Mouse (Mus musculus) liver, adult 2 months (tissue): Measurements from ENCODE around the gene Vav2. TPM values are rescaled to one million over a fixed set of nuclear protein-coding genes. Genes with fewer than 3 reads are reported as not detected.

ENCODE experiments used
- DNase-seq: peaks from one replicate; pipeline ENCODE4 v3.0.0-alpha.2; 2011; ENCODE audit warnings: low read depth, low spot score; ENCODE audit errors: extremely low read depth
- H3K27ac ChIP-seq: fragments of 200-500 bp; replicated peaks from 2 replicates; pipeline ENCODE4 v1.5.1; 2012; ENCODE audit warnings: low read depth, mild to moderate bottlenecking, control low read depth, inconsistent platforms, low read length; ENCODE audit not compliant: insufficient read depth
- H3K27me3 ChIP-seq: fragments of 200-500 bp; 2 replicates; pipeline ENCODE4 v1.6.1; 2012; ENCODE audit warnings: mild to moderate bottlenecking, moderate library complexity, low read length, inconsistent platforms; ENCODE audit not compliant: control insufficient read depth, insufficient read depth
- H3K36me3 ChIP-seq: fragments of 200-500 bp; 2 replicates; pipeline ENCODE4 v1.6.1; 2012; ENCODE audit warnings: low read length, inconsistent platforms; ENCODE audit not compliant: control insufficient read depth, insufficient read depth
- H3K4me1 ChIP-seq: fragments of 200-500 bp; 2 replicates; pipeline ENCODE4 v1.6.1; 2011; ENCODE audit warnings: low read length; ENCODE audit not compliant: control insufficient read depth, insufficient read depth
- H3K4me3 ChIP-seq: fragments of 200-500 bp; 2 replicates; pipeline ENCODE4 v1.5.1; 2011; ENCODE audit warnings: low read depth, mild to moderate bottlenecking, control low read depth, low read length, moderate library complexity; ENCODE audit not compliant: insufficient read depth
- H3K79me2 ChIP-seq: fragments of 200-500 bp; 2 replicates; pipeline ENCODE4 v1.6.1; 2012; ENCODE audit warnings: inconsistent platforms, mild to moderate bottlenecking, low read length, moderate library complexity; ENCODE audit not compliant: control insufficient read depth, insufficient read depth
- H3K9ac ChIP-seq: fragments of 200-500 bp; 2 replicates; pipeline ENCODE4 v1.6.1; 2012; ENCODE audit warnings: low read depth, mild to moderate bottlenecking, control low read depth, inconsistent platforms, low read length
- CTCF ChIP-seq: fragments of 200-500 bp; IDR thresholded peaks from 2 replicates; pipeline ENCODE4 v1.5.1; 2011; ENCODE audit warnings: low read depth, low read length, control low read depth
- POLR2A ChIP-seq: fragments of 200-500 bp; IDR thresholded peaks from 2 replicates; pipeline ENCODE4 v1.6.1; 2011; ENCODE audit warnings: low read length, control low read depth; ENCODE audit not compliant: insufficient read depth; ENCODE audit errors: extremely low read depth
- WGBS: fragments of 180-500 bp; shearing (Covaris S2); methylation state at CpG from one replicate; pipeline ENCODE4 v1.1.7; 2018; 5-methylcytosine and 5-hydroxymethylcytosine counted together
- polyA plus RNA-seq: library from polyadenylated mRNA; depleted of rRNA; stranded (reverse); fragments of >200 nt; gene quantifications from 2 replicates; pipeline ENCODE4 v1.2.3, GENCODE M21; 2012
- total RNA-seq: library from RNA; depleted of rRNA; stranded (reverse); fragments of >200 nt; gene quantifications from 2 replicates; pipeline ENCODE4 v1.2.3, GENCODE M21; 2014

Vav2 gene
- total and polyA plus RNA-seq, 2 experiments = 17.6 to 26.0 TPM

DNA sequence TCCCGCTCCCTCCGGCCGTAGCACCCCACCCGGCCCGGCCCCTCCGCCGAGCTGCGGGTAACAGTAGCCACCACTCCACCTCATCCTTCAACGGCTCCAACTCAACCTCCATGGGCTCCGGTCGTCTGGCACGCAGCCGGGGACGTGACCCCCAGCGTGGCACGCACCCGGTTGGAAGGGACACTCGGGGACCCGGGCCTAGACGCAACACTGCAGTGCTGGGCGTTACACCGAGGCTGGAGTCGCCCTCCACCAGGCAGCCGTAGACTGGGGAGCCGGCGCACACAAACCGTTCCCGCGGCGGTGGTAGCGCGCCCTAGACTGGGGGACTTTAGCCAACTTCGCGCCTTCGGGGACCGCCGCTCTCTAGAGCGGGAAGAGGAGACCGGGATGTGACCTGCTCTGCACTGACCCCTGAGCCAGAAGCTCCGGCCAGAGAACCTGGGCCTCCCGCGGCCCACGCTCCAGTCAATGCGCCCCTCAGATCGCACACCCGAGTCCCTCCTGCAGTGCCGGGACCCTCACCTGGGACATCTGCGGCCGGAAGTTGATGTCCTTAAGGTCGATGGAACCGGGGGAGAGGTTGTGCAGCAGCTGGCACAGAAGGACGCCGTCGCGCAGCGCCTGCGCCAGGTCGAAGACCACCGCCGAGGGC, 955 bp downstream of the Vav2 start:
- no peak for DNase-seq
- TF ChIP-seq POLR2A (no peak), CTCF (no peak)
- under 1% methylated on average over 59 of the region's 60 CpGs for WGBS
- H3K27me3 ChIP-seq = no peaks in the 10 kb centered on the region
- no peaks in the 10 kb centered on the region for H3K36me3 ChIP-seq
- H3K79me2 ChIP-seq = peaks cover 48% of the 10 kb centered on the region
- peak overlapping the region; percentile 84 for H3K9ac ChIP-seq
- peak overlapping the region; percentile 76 for H3K27ac ChIP-seq
- H3K4me3 ChIP-seq = peak overlapping the region; percentile 96
- H3K4me1 ChIP-seq = peaks cover 23% of the 10 kb centered on the region

DNA sequence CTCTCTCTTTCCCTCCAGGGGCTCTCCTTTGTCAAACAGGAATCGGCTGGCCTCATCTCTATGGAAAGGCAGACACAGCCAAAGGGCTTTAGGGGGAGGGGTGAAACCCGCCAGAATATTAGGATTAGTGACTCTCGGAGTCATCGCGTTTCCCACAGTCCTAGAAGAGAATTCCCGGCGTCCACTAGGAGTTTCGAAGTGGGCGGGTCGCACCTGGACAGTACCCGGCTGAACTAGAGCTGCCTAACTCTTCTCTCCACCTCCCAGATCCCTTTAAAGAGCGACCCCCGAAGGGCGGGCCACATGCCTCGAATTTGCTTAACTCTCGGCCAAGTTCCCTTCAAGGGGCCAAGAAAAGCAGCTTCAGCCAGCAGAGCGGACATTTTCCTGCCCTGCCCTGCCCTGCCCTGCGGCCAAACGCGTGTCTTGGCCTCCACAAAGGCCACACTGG, 1.6 kb downstream of the Vav2 start:
- peak overlapping the region; percentile 96 for H3K4me3 ChIP-seq
- H3K27ac ChIP-seq = peak overlapping the region; percentile 76; the same call in 1 of the 2 replicates
- no peaks in the 10 kb centered on the region for H3K36me3 ChIP-seq
- H3K79me2 ChIP-seq = peaks cover 52% of the 10 kb centered on the region
- H3K4me1 ChIP-seq = peaks cover 26% of the 10 kb centered on the region
- TF ChIP-seq CTCF = no peak
- TF ChIP-seq POLR2A = no peak
- H3K27me3 ChIP-seq = no peaks in the 10 kb centered on the region
- no peak for DNase-seq
- H3K9ac ChIP-seq = peak overlapping the region; percentile 84
- WGBS = 3% methylated on average over 20 of the region's 20 CpGs

DNA sequence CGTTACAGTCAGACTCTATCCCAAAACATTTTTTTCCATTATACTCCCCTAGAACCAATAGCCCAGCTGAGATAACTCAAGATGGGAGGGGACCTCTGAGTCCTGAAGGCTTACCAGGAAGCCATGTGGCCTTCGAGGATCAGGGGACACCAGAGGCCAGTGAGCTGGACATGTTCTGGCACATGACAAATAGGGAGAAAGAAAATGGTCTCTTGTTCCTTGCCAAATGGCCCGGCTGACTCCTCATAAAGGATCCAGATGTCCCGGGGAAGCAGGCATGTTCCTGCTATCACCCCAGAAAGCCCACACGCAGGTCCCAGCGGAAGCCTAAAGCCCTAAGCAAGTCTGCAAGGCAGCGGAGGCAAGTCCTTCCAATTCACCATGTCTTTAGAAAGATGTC, 3.2 kb downstream of the Vav2 start:
- TF ChIP-seq CTCF (no peak), POLR2A (no peak)
- Histone ChIP-seq H3K9ac (no peak overlapping the region), H3K27ac (no peak overlapping the region), H3K79me2 (peaks cover 63% of the 10 kb centered on the region), H3K27me3 (no peaks in the 10 kb centered on the region), H3K4me1 (peaks cover 37% of the 10 kb centered on the region), H3K4me3 (no peak overlapping the region), H3K36me3 (no peaks in the 10 kb centered on the region)
- DNase-seq = no peak
- 73% methylated on average over 7 of the region's 7 CpGs for WGBS

DNA sequence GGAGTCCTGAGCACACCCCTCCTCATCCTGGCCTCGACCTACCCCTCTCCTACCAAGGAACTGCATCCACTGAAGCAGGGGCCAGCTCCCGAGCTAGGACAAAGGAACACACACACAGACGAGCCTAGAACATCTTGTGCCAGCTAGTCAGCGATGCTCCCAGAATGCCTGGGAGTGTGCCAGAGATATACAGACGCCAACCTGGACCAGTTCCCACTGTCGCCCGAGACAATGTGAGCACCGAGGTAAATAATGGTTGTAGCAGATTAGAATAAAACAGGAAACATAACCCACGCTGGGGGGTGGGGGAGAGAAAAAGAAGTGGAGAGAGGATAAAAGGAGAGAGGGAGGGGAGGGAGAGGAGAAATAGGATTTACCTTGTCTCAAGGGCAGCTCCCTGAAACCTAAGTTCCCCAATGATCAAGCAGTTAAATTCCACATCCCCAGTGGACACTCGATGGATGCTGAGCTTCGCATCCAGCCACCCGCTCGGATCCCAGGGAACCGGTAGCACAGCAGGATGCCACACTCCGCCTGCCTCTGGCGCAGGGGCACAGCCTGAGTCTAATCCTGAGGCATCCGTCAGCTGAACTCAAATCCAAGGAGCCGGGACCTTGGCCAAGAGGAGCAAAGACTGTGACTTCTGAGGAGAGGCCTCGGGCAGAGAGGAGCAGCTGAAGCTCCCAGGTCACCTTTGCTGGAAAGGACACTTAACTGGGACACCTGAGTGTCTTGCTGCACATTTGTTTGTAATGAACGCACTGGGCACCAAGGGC, 5.4 kb downstream of the Vav2 start:
- Histone ChIP-seq H3K4me3 (no peak overlapping the region), H3K27me3 (no peaks in the 10 kb centered on the region), H3K9ac (0 out of 2 replicates have a peak overlapping the region, but pooled peaks have one; percentile 12), H3K27ac (no peak overlapping the region; the same call in 1 of the 2 replicates), H3K4me1 (peaks cover 50% of the 10 kb centered on the region), H3K36me3 (no peaks in the 10 kb centered on the region), H3K79me2 (peaks cover 72% of the 10 kb centered on the region)
- peak; percentile 70 for DNase-seq
- TF ChIP-seq CTCF (no peak), POLR2A (no peak)
- WGBS = 40% methylated on average over 20 of the region's 20 CpGs

DNA sequence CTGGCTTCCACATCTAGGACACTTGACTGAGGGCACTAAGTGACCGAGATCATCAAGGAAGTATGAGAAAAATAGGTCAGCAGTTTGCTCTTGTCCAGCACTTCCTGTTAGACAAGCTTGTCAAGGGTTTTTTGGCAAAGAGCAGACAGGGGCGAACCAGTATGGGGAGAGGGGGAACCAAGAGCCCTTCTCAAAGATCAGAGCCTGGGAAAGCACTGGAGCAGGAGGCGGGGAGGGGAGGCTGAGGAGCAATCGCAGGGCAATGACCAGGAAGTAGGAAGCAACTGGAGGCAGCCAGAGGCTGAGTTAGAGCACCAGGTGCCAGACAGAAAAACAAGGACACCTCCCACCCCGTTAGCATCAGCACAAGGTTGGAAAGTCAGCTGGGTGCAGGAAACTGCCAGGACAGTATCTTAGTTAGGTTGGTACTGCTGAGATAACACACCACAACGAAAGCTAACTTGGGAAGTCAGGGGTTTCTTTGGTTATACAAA, 8.2 kb downstream of the Vav2 start:
- H3K79me2 ChIP-seq = peaks cover 73% of the 10 kb centered on the region
- no peaks in the 10 kb centered on the region for H3K27me3 ChIP-seq
- H3K9ac ChIP-seq = no peak overlapping the region
- TF ChIP-seq POLR2A (no peak), CTCF (no peak)
- H3K36me3 ChIP-seq = no peaks in the 10 kb centered on the region
- 12% methylated on average over 6 of the region's 6 CpGs for WGBS
- peaks cover 55% of the 10 kb centered on the region for H3K4me1 ChIP-seq
- peak; percentile 55 for DNase-seq
- peak overlapping the region; percentile 30 for H3K27ac ChIP-seq
- H3K4me3 ChIP-seq = no peak overlapping the region
